Comparison of ENCODE assay signal across 11 mouse cellular contexts in genomic region chr12:107993029-107993428, GRCm38 (mm10). TPM values are rescaled to one million over a fixed set of nuclear protein-coding genes. Genes with fewer than 3 reads are reported as not detected.
A peak's percentile ranks its signal among the peaks of the same experiment; 100 is the strongest.
DNase-seq lines count a peak whose midpoint lies in the region; ATAC-seq lines count a peak whose summit lies in the region.
"Had no signal": no experiment of that assay in that cellular context is flagged by ENCODE, and none has a peak within 500 bp of the region (broad histone marks: within the 10 kb centered on the region; RNA-seq: fewer than 3 reads in every experiment).

No protein-coding gene starts in this region.

- no peak overlapping the region for H3K27ac ChIP-seq in midbrain, embryonic 13.5 days
- H3K27ac ChIP-seq in midbrain, embryonic 10.5 days (replicated peaks): no peak overlapping the region
- H3K27ac ChIP-seq in forebrain, embryonic 14.5 days (ENCODE audit: low read depth, low read length): peak overlapping the region; percentile 27
- peak overlapping the region; percentile 60 for H3K27ac ChIP-seq in midbrain, embryonic 16.5 days (ENCODE audit: low read length)
- H3K27ac ChIP-seq: liver, embryonic 12.5 days had no signal

- ATAC-seq in midbrain, embryonic 13.5 days: no peak
- ATAC-seq in forebrain, embryonic 14.5 days: no peak
- ATAC-seq in midbrain, embryonic 16.5 days: no peak
- ATAC-seq: liver, embryonic 12.5 days had no signal

- no peaks in the 10 kb centered on the region for H3K9me3 ChIP-seq in midbrain, embryonic 13.5 days
- no peaks in the 10 kb centered on the region for H3K9me3 ChIP-seq in midbrain, embryonic 10.5 days (replicated peaks)
- no peaks in the 10 kb centered on the region for H3K9me3 ChIP-seq in forebrain, embryonic 14.5 days (replicated peaks; ENCODE audit: control insufficient read depth, low read length)
- H3K9me3 ChIP-seq in midbrain, embryonic 16.5 days (replicated peaks; ENCODE audit: control insufficient read depth, low read length, poor library complexity, severe bottlenecking): no peaks in the 10 kb centered on the region
- H3K9me3 ChIP-seq: liver, embryonic 12.5 days had no signal

- no peak overlapping the region for H3K4me3 ChIP-seq in midbrain, embryonic 13.5 days (replicated peaks)
- no peak overlapping the region for H3K4me3 ChIP-seq in midbrain, embryonic 10.5 days
- no peak overlapping the region for H3K4me3 ChIP-seq in forebrain, embryonic 14.5 days (ENCODE audit: low read depth, low read length)
- no peak overlapping the region for H3K4me3 ChIP-seq in midbrain, embryonic 16.5 days (ENCODE audit: low read depth, low read length)
- H3K4me3 ChIP-seq: liver, embryonic 12.5 days had no signal

- 0 out of 2 replicates have a peak overlapping the region, but pooled peaks have one; percentile 9 for H3K4me2 ChIP-seq in midbrain, embryonic 13.5 days (replicated peaks)
- H3K4me2 ChIP-seq in forebrain, embryonic 14.5 days (ENCODE audit: low read length): peak overlapping the region; percentile 65
- peak overlapping the region; percentile 38; the same call in 1 of the 2 replicates for H3K4me2 ChIP-seq in midbrain, embryonic 16.5 days (ENCODE audit: low read length)
- H3K4me2 ChIP-seq: heart, embryonic 11.5 days; liver, embryonic 12.5 days had no signal

- no peak for DNase-seq in midbrain, embryonic 10.5 days (ENCODE audit: low spot score)
- DNase-seq in forebrain, embryonic 14.5 days (ENCODE audit: low spot score): no peak
- peak; percentile 78 to 81 for DNase-seq in thymus, postnatal 36 days
- no peak for DNase-seq in adrenal gland, postnatal 10 days
- DNase-seq in left cerebral cortex, adult 18-20 months (ENCODE audit: low spot score in 2 of 2): no peak
- DNase-seq: embryo, embryonic 11 days; kidney, adult 18-20 months had no signal

- peaks cover 7% of the 10 kb centered on the region for H3K36me3 ChIP-seq in midbrain, embryonic 13.5 days
- H3K36me3 ChIP-seq in midbrain, embryonic 10.5 days: peaks cover 10% of the 10 kb centered on the region; the same call in 1 of the 2 replicates
- peaks cover 16% of the 10 kb centered on the region for H3K36me3 ChIP-seq in forebrain, embryonic 14.5 days (ENCODE audit: control insufficient read depth, insufficient read depth, low read length)
- no peaks in the 10 kb centered on the region for H3K36me3 ChIP-seq in midbrain, embryonic 16.5 days (ENCODE audit: control insufficient read depth, insufficient read depth, low read length)
- H3K36me3 ChIP-seq: liver, embryonic 12.5 days had no signal

- H3K4me1 ChIP-seq in midbrain, embryonic 13.5 days (replicated peaks): peaks cover 93% of the 10 kb centered on the region
- H3K4me1 ChIP-seq in midbrain, embryonic 10.5 days: peaks cover 49% of the 10 kb centered on the region
- H3K4me1 ChIP-seq in forebrain, embryonic 14.5 days (ENCODE audit: control insufficient read depth, insufficient read depth, low read length): peaks cover 62% of the 10 kb centered on the region
- H3K4me1 ChIP-seq in midbrain, embryonic 16.5 days (ENCODE audit: control insufficient read depth, insufficient read depth, low read length): peaks cover 49% of the 10 kb centered on the region
- H3K4me1 ChIP-seq: liver, embryonic 12.5 days had no signal

- no peak overlapping the region for H3K9ac ChIP-seq in midbrain, embryonic 13.5 days (replicated peaks)
- H3K9ac ChIP-seq in forebrain, embryonic 14.5 days (ENCODE audit: low read length): peak overlapping the region; percentile 100; the same call in 1 of the 2 replicates
- 0 out of 2 replicates have a peak overlapping the region, but pooled peaks have one; percentile 38 for H3K9ac ChIP-seq in midbrain, embryonic 16.5 days (ENCODE audit: low read depth, low read length)
- H3K9ac ChIP-seq: liver, embryonic 12.5 days had no signal

- H3K27me3 ChIP-seq in midbrain, embryonic 13.5 days: 0 out of 2 replicates have a peak, but pooled peaks cover 5% of the 10 kb centered on the region
- peaks cover 79% of the 10 kb centered on the region for H3K27me3 ChIP-seq in midbrain, embryonic 10.5 days (ENCODE audit: low read depth, poor library complexity, severe bottlenecking)
- H3K27me3 ChIP-seq in forebrain, embryonic 14.5 days (replicated peaks; ENCODE audit: control insufficient read depth, insufficient read depth, low read length): no peaks in the 10 kb centered on the region
- no peaks in the 10 kb centered on the region for H3K27me3 ChIP-seq in midbrain, embryonic 16.5 days (ENCODE audit: control insufficient read depth, insufficient read depth, low read depth, low read length)

- 86% methylated on average over 4 of the region's 4 CpGs for WGBS in midbrain, embryonic 13.5 days
- WGBS in midbrain, embryonic 10.5 days: 80% methylated on average over 4 of the region's 4 CpGs
- whole genome bisulfite sequencing in forebrain, embryonic 14.5 days: 77% methylated on average over 4 of the region's 4 CpGs
- 86% methylated on average over 4 of the region's 4 CpGs for WGBS in midbrain, embryonic 16.5 days

RNA-seq across cellular contexts. Expression of gene Bcl11b, which starts 10.4 kb away (rescaled TPM):
- polyA plus RNA-seq in midbrain, embryonic 13.5 days (2015; fragmentation: Nextera tagmentation; extraction: Ambion mirVana): 19.2 and 27.0 TPM in 2 replicates
- 2.5 and 3.9 TPM in 2 replicates for polyA plus RNA-seq in midbrain, embryonic 10.5 days (2016; fragmentation: Nextera tagmentation; extraction: Ambion mirVana)
- polyA plus RNA-seq in forebrain, embryonic 14.5 days (2014; fragmentation: Nextera tagmentation; extraction: Ambion mirVana): 76.7 and 86.5 TPM in 2 replicates
- polyA plus RNA-seq in midbrain, embryonic 16.5 days (2015; fragmentation: Nextera tagmentation; extraction: Ambion mirVana): 22.6 and 23.9 TPM in 2 replicates
- total RNA-seq in adrenal gland, postnatal 10 days (2021): 1 to 10 TPM; 1.7 to 1.9 TPM
- 10 to 100 TPM; 60.4 to 75.6 TPM for total RNA-seq in left cerebral cortex, adult 18-20 months (2021)

Comparison
In these comparisons a context has a peak if more than half of its experiments do, and no peak if none do; other contexts are left out.
1. H3K27ac ChIP-seq: peak in forebrain, embryonic 14.5 days (single experiment) and midbrain, embryonic 16.5 days (single experiment); none in midbrain, embryonic 13.5 days (single experiment) and midbrain, embryonic 10.5 days (single experiment).
2. H3K4me2 ChIP-seq: peak in every context shown above with its lines; median percentile 65 in forebrain, embryonic 14.5 days; 38 in midbrain, embryonic 16.5 days; 9 in midbrain, embryonic 13.5 days.
3. DNase-seq: peak in thymus, postnatal 36 days (2 of 2); none in midbrain, embryonic 10.5 days (single experiment), forebrain, embryonic 14.5 days (single experiment), adrenal gland, postnatal 10 days (single experiment) and left cerebral cortex, adult 18-20 months (0 of 2).